Mouse (Mus musculus): ENCODE results near the gene Ptprf. TPM values are rescaled to one million over a fixed set of nuclear protein-coding genes. Genes with fewer than 3 reads are reported as not detected.
A peak's percentile ranks its signal among the peaks of the same experiment; 100 is the strongest.

Ptprf gene
- total RNA-seq, 2 experiments from 2014 or later = 168 to 174 TPM

DNA sequence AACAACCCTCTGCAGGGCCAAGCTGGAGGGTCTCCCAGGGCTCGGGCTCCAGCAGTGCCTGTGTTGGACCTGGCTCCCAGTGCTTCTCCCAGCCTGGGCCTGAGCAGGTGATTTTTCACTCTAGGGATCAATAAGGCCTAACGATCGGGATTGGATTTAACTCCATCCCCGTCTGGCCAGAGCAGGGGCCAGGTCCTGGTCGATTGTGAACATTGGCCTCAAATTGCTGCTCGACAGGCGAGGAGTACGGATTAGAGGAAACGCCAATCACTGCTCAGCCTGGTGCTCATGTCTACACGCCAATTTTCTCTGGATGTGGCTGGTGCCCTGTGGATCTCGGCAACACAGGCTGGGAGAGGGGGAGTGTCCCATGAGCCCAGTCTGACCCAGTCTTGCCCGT is 63.8 kb downstream of the Ptprf start:
- intact Hi-C loops (cut with DNase I) = no loop called here
- no peak for DNase-seq (ENCODE audit: low spot score in 2 of 2)

DNA sequence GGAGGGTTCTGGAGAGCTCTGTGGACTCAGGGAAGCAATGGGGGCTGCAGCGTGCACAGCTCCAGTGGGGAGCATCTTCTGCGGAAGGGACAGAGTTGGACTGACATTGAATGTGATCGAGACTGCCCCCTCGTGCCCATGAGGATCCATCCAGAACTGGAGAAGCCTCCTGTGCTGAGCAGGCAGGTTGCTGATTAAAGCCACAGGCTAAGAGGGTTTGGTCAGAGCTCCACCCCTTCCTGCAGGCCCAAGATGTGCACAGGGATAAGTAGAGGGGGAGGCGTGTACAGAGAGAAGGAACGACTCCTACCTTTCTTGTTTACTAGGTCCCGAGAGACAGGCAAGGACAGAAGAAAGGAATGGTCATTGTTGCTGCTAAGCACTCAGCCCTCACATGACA is 69.9 kb downstream of the Ptprf start:
- DNase-seq (ENCODE audit: low spot score in 2 of 2) = no peak
- intact Hi-C loops (cut with DNase I) = no loop called here

DNA sequence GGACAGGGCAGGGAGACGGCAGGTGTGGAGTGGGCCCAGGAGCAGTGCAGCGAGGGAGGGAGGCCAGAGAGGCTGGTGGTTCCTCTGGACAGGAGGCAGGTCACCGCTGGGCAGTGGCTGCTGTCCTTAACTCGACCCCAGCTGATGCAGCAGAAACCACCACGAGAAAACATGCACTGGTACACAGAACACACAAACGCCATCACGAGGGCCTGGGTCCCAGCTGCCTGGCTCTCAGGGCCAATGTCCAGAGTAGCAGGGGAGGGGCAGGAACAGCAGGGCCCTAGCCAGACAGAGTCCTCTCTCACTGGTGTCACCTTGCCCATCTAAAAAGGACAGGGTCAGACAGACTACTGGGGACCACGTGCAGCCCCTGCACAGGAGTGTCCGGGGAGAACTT is 70.4 kb downstream of the Ptprf start:
- intact Hi-C loops (cut with DNase I) = no loop called here
- DNase-seq (ENCODE audit: low spot score in 2 of 2) = no peak

DNA sequence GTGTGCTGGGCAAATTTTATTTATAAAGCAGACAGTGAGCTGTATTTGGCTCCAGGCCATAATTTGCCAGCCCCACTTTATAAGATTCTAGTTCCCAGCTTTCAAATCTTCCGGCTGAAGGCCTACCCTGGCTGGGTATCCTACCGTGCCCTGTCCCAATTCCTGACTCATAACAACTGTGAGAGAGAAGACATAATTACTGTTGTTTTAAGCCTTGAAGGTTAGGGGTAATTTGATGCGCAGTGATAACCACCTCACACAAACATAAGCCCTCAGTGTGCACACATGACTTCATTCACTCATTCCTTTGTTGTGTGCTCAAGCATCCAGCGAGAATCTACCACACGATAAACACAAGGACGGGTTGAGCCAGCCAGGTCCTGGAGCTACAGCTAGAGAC is 71.7 kb downstream of the Ptprf start:
- intact Hi-C loops (cut with DNase I) = loop anchor here (10.0 kb wide), 1 partner anchor 355 kb away; no protein-coding TSS in a partner anchor
- DNase-seq (ENCODE audit: low spot score in 2 of 2) = no peak

DNA sequence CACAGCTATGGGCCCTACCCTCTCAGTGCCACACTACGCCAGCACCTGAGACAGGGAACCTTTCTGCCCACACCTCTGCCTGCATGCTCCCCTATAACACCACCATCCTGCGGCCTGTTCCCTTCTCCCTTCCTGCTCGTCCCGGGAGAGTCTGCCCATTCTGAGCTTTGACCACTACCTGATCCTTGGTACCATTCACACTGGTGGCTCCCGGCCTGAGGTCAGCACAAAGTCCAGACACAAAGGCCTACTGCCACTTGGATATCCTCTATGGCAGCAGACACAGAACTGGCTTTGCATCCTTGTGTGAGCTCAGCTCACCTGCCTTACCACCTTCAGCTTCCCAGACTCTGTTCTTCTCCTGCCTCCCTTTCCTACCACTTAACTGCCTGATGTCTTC is 72.7 kb downstream of the Ptprf start:
- intact Hi-C loops (cut with DNase I) = loop anchor here (10.0 kb wide), 1 partner anchor 356 kb away; no protein-coding TSS in a partner anchor

DNA sequence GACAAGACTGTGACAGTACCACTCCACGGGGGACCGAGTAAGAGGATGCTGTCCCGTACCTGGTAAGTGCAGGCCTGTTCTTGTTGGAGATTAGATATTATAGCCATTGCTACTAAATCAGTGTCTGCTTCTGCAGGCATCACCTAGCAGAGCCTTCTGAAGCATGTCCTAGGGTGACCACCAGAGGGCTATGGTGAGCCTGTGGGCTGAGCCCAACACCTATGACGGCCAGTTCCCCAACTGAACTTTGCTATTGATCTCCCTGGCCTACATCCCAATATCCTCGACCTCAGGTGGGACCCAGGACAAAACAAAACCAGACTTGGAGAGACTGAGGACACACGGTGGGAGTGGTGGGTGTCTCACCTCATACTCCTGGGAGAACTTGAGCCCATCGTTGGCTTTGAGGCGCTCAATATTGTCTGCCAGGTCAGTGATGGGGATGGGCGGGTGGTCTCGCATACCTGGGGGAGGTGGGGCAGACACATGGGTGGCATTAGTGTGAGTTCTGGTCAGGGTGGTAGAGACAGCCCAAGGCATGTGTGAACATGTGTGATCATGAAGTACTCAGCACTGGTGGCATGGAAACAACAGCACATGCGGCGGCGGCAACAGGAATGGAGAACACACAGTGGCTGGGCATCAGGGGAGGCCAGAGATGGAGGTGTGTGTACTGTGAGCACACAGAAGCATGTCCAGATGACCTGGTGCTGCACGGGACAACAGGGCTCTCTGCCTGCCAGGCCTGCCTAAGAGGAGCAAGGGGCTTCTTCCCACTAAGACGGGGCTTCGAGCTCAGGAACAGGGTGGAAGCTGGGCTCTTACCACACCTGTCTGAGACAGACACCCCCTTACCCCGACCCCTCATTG is 74.2 kb downstream of the Ptprf start:
- DNase-seq (ENCODE audit: low spot score in 2 of 2) = peak; percentile 49 to 72
- intact Hi-C loops (cut with DNase I) = loop anchor here (1.0 to 10.0 kb wide), 2 partner anchors 76 to 358 kb away; no protein-coding TSS in a partner anchor

More for the DNA sequence above, 72.7 kb downstream of the Ptprf start:
- DNase-seq (ENCODE audit: low spot score in 2 of 2) = no peak

DNA sequence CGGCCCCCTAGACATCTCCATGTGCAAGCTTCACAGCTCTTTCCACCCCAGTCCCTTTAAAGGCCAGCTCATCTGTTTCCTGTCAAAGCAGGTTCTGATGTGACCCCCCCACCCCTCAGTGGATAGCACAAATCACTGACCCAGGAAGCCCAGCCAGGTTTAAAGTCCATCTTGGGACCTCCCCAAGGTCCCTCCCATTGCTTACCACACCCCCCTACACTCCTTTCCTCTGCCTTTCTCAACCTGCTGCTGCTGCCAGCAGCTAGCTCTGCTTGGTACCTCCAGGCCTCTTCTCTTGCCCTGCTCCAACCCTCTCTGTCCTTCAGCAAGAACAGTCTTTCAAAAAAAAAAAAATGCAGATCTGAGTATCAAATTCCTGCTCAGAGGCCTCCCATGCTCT is 76.3 kb downstream of the Ptprf start:
- no peak for DNase-seq (ENCODE audit: low spot score in 2 of 2)
- intact Hi-C loops (cut with DNase I) = loop anchor here (10.0 kb wide), 1 partner anchor 360 kb away; no protein-coding TSS in a partner anchor

DNA sequence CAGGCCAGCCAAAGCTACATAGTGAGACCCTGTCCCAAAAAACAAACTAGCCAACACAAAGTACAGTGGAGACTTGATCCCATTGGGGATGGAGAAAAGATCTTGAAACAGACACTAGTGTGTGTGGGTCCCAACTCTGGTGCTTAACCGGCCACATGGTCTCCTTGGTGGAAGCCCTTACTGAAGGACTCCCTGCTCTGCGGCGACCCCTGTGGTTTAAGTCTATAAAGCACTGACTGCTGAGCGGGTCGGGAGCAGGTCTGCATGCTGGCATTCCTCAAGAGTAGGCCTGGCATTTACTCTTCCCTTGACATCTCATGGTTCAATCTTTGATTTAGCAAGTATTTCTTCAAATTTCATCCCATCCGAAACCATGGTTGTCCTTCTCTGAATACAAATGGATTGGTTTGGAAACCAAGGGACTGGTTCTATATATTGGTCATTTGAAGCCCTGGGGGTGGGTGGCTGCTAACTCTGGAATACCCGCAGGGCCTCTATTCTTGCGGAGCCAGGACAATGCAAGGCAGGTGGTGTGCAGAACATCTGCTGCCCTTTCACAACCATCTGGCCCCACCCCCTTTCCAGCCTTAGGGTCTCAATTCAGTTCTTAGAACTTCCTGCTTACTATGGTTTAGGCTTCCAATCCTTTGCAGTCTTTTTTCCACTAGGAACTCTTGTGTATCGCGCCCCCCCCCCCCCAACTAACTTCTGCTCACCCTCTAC is 84.1 kb downstream of the Ptprf start:
- intact Hi-C loops (cut with DNase I) = no loop called here
- DNase-seq (ENCODE audit: low spot score in 2 of 2) = no peak

DNA sequence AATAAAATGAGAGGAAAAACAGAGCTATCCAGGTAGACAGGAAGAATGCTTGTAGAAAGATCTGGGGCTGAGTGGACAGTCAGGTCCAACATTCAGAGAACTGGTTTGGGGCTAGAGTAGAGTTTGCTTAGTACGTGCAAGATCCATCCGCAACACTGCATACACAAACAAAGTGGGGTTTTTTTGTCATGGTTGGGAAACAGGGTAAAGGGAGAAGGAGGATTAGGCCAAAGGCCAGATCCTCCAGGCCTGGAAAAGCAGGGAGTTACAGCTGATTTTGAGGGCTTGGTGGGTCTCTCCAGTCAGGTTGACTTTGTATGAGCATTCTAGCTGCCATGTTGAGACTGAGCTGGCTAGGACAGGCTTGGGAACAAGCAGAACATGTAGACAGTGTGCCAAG is 85.3 kb downstream of the Ptprf start:
- no peak for DNase-seq (ENCODE audit: low spot score in 2 of 2)

DNA sequence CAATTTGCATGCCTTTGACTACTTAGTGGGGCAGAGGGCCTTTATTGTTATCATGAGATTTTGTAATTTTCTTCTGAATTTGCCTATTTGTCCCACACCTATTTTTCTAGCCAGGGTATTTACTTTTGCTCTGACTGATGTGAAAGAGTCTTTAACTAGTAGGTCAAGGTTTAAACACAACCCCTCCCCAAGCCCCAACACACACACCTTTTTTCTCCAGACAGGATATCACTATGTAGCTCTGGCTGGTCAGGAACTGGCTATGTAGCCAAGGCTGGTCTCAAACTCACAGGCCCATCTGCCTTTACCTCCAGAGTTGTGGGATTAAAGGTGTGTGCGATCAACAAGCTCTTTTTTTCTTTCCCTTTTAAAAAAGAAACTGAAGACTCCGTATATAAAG is 92.1 kb downstream of the Ptprf start:
- intact Hi-C loops (cut with DNase I) = no loop called here
- no peak for DNase-seq (ENCODE audit: low spot score in 2 of 2)

More for the DNA sequence above, 85.3 kb downstream of the Ptprf start:
- intact Hi-C loops (cut with DNase I) = no loop called here

DNA sequence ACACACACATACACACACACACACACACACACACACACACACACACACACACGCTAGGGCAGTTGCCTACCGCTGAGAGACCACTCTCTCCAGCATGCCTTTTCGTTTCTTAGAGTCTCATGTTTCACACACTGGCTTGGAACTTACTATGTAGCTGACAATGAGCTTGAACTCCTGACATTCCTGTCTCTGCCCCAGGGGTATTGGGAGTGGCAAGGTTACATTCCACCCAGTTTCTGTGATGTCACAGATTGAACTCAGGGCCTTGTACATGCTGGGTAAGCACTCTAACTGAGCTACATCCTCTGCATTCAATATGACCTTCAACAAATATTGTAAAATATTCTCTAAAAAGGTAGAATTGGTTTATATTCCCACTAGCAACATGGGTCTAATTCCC is 92.6 kb downstream of the Ptprf start:
- no peak for DNase-seq (ENCODE audit: low spot score in 2 of 2)
- intact Hi-C loops (cut with DNase I) = no loop called here

DNA sequence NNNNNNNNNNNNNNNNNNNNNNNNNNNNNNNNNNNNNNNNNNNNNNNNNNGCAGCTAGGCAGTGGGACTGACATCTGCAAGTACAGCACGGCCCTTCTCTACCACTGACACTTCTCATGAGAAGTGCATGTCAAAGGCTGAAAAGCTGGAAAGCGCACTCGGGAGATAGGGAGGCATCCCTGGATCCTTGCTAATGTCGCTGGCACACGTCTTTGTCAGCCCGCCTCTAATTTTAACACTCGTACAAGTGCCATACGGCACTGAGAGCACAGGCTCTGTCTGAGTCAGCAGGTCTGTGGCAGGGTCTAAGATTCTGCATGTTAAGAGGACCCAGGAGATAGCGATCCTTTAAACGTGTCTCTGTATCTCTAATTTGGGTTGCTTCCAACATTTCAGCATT is 95.0 kb downstream of the Ptprf start:
- intact Hi-C loops (cut with DNase I) = no loop called here
- peak in 1 of 2 experiments; percentile 30 for DNase-seq (ENCODE audit: low spot score in 2 of 2)

DNA sequence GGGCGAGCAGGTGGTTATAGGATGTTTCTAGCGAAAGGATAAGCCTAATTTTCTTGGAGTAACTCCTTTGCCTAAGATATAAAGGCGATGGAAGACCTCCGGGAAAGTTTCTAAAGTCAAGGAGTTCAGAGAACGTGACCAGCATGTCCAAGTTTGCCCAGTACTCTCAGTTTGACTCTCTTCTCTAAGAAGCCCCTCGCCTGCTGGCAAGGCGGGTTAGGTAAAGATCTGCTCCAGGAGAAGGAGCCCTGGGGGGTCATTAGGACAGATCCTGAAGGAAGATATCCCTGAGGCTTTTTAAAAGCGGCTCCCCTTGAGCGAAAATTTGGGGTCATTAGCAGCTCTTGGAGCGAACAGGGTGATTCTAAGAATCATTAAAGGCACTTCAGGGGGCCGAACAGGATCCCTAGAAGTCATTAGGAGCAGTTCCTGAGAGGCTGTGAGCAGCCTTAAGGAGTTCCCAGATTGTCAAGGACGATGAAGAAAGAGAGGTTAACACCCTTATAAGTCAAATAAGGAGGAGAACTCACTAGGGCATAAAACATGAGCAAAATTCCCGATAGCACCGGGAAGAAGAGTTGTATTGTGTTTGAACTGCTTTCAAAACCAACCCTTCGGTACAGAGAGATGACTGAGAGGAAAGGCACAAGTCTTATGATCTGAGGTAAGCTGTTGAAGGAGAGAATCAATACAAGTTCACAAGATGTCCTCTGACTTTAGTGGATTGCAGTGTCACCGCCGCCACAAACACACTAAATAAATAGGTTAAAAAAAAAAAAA is 110.7 kb downstream of the Ptprf start:
- DNase-seq (ENCODE audit: low spot score in 2 of 2) = no peak
- intact Hi-C loops (cut with DNase I) = no loop called here

DNA sequence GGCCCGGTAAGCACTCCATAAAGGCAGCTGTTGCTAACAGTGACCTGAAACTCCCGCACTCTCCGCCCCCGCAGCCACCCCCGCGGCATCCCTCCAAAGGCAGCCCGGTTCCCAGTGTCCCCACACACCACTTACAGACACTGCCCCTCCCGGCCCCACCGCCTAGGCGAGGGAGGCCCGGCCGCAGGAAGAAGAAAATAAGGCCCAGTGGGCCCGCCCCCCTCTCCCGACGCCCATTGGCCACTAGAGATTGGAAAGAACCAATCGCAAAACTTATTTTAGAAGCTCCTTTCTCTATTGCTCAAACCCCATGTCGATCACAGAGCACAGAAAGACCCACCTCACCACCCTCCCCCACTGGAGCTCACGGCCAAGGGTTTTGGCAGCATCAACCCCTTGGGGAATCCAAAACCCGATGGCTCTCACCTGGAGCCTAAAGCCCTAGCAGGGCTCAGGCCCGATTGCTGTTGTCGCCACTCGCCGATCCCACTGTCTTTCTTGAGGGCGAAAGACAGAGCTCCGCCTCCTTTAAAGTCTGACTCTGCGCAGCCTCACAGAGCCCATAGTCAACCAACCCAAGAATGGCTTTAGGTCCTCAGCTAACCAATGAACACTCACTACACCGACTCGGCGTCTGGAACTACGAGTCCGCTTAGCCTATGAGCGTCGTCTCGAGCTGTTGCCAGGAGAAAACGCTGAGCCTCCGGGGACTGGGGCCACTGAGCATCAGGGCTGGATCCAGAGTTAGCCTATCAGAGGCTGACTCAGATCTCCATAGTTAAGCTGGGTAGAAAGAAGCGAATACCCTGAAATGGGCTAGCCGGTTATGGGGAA is 111.5 kb downstream of the Ptprf start, which contains the start of gene Kdm4a:
Kdm4a (minus strand) TSS at position 577 of the 834 bp plus-strand sequence.
- DNase-seq (ENCODE audit: low spot score in 2 of 2) = peak; percentile 95 to 98
- intact Hi-C loops (cut with DNase I) = no loop called here

DNA sequence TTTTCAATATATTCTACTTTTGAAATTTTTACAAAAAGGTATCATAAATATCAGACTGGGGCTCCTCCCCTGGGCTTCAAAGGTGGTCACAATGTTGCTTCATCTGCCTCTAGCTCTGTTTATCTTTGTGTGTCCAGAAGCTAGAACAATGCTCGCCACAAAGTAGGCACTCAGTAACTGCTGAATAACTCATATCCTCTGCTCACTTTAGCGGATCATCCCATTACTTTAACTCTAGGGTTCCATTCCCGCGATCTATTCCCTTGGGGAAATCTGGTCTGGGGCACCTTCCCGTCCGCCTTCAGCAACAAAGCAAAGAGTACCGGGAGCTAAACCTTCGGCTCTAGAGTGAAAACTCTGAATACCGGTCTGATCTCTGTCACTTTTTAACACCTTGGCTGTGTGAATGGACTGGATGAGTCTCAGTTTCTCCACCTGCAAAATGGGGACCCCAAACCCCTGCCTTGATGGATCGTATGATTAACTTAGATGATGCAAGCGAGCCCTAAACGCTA is 112.2 kb downstream of the Ptprf start:
- intact Hi-C loops (cut with DNase I) = no loop called here
- no peak for DNase-seq (ENCODE audit: low spot score in 2 of 2)

DNA sequence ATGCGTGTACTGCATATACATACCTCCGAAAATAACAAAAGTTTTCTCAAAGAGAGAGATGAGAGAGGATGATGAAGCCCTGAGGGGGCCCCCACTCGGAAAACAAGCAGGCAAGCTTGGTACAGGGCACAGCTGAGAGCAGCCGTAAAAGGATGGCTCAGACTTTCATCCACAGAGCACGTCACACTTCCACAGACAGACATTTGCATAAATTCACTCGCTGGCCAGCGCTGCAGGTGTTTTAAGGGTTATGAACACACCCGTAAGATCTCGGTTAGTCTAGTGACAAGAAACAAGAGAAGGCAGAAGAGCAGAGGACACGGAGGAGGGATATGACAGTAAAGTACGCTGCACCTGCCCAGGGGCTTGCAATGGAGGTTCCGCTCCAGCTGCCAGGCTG is 118.7 kb downstream of the Ptprf start:
- DNase-seq (ENCODE audit: low spot score in 2 of 2) = no peak
- intact Hi-C loops (cut with DNase I) = no loop called here

DNA sequence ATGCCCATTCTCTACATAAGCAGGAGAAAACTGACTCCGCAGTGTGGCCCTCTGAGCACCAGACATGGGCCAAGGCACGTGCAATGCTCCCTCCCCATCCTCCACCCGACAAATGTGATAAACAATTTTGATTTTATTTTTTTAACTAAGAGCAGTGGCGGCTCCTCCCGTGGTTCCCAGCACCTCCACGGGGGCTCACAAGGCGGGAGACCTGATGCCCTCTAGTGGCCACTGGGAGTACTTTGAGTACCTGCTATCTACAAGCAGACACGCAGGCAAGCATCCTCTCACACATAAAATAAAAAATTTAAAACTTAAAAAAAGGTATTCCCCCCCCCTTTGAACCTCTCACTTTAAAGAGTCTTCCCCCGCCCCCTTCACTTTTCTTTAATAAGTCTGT is 120.2 kb downstream of the Ptprf start:
- intact Hi-C loops (cut with DNase I) = no loop called here
- no peak for DNase-seq (ENCODE audit: low spot score in 2 of 2)

DNA sequence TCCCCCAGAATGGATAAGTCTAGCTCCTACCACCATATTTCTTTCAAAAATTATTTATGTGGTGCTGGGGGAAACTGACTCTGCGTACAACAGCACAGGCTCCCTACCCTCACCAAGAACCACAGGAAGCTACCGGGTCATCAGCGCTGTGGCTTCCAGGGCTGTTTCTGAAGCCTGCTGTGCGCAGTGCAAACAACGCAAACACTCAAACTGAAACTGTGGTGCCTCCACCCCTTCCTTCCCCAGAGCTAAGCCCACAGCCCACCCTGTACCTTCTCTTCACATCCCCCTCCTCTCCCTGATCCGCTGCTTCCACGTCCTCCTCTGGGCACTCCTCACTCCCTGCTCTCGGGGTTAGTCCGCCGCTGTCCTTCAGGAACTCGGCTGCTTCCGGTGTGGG is 129.1 kb downstream of the Ptprf start:
- intact Hi-C loops (cut with DNase I) = no loop called here
- no peak for DNase-seq (ENCODE audit: low spot score in 2 of 2)

All from left cerebral cortex, postnatal 14 days (tissue).